Mouse (Mus musculus): ENCODE measurements around the gene Dgcr6.

DNA sequence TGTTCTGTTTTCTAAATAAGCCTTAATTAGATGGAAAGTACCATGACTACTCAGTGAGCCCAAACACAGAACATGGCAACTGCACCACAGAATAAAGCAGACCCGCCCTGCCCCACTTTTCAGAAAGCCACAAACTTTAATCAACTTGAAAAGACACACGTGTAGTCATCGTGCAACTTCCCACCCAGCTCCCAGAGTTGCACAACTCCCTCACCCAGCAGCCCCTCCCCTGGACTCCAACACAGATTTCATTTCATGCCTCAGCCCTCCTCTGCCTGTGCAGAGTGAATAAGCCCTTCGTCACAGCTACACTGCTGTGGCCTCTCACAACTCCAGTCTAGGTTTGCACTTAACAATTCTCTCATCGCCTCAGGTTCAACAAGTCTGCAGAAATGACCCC lies 48.1 kb upstream of the Dgcr6 start:
- TF ChIP-seq CTCF (IDR thresholded peaks at IDR 0.05; ENCODE audit: borderline replicate concordance, insufficient read depth, low read length) (no peak), POLR2A (IDR thresholded peaks at IDR 0.05; ENCODE audit: low read depth, low read length) (no peak)
